Mouse (Mus musculus) embryonic fibroblast, embryonic 13.5 days (primary cell): ENCODE results near the gene Rptor.

Experiments
- CTCF ChIP-seq: IDR thresholded peaks from 2 replicates; pipeline ENCODE4 v1.5.1; 2011; ENCODE audit warnings: mild to moderate bottlenecking, control low read depth, low read length, moderate library complexity, borderline replicate concordance; ENCODE audit not compliant: insufficient read depth
- POLR2A ChIP-seq: IDR thresholded peaks from 2 replicates; pipeline ENCODE4 v1.6.1; 2011; ENCODE audit warnings: low read depth, mild to moderate bottlenecking, control low read depth, low read length, moderate library complexity

GRCm38 (mm10) chr11:119942201-119942726 is 339.6 kb downstream of the Rptor start:
- peak; percentile 45 for TF ChIP-seq POLR2A
- no peak for TF ChIP-seq CTCF
